Mouse (Mus musculus): Measurements from ENCODE around the gene Hist1h2ad.
"Not testable (repeated sequence)": the region's sequence is repeated elsewhere in the genome, so short reads cannot be mapped to it uniquely, and the experiment has no call there.

Gene Hist1h2ad

DNA sequence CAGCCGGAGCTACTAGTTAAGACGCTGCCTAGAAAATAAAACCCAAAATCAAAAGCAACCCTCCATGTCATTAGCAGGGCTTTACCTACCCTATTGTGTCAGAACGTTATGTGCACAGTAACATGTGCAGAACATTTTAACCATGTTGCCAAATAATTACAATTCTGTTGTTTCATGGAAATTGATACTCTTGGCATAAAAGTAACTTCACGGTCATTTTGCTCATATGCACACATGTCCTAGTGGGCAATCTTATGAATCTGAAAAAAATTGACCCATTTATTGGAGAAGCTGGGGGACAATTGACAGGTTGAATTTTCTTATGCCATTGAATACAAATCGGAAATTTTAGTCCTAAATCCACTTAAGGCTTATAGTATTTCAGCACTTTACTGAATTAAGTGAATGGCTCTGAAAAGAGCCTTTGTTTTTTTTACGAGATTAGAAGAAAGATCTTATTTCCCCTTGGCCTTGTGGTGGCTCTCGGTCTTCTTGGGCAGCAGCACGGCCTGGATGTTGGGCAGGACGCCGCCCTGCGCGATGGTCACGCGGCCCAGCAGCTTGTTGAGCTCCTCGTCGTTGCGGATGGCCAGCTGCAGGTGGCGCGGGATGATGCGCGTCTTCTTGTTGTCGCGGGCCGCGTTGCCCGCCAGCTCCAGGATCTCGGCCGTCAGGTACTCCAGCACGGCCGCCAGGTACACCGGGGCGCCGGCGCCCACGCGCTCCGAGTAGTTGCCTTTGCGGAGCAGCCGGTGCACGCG, 3.7 kb upstream of the Hist1h2ad start:
- not testable (repeated sequence) for DNase-seq

DNA sequence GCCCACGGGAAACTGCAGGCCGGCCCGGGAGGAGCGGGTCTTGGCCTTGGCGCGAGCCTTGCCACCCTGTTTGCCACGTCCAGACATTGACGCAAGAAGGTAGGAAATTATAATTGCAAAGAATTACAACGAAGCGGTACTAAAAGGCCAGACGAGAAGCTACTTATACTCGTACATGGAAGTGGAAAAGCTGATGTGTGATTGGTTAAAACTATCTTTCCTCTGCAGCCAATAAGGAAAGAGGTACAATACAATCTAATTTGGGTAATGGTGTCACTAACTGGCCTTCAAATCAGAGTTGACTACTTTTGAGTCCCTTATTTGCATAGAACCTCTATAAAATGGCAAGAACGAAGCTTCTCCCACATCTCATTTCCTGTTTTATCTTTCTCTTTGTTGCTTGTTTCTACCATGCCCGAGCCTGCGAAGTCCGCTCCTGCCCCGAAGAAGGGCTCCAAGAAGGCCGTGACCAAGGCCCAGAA, 3.1 kb upstream of the Hist1h2ad start, which contains the start of the genes Hist1h2ae and Hist1h2bg:
Gene Hist1h2ae (minus strand): TSS at position 199 of the 482 bp plus-strand sequence.
Gene Hist1h2bg (plus strand): TSS at position 375 of the 482 bp plus-strand sequence.
- DNase-seq: peak; percentile 26 to 75

- not testable (repeated sequence) for DNase-seq
Observed at GRCm38 (mm10) chr13:23571504-23572217, 2.5 kb upstream of the Hist1h2ad start.

DNA sequence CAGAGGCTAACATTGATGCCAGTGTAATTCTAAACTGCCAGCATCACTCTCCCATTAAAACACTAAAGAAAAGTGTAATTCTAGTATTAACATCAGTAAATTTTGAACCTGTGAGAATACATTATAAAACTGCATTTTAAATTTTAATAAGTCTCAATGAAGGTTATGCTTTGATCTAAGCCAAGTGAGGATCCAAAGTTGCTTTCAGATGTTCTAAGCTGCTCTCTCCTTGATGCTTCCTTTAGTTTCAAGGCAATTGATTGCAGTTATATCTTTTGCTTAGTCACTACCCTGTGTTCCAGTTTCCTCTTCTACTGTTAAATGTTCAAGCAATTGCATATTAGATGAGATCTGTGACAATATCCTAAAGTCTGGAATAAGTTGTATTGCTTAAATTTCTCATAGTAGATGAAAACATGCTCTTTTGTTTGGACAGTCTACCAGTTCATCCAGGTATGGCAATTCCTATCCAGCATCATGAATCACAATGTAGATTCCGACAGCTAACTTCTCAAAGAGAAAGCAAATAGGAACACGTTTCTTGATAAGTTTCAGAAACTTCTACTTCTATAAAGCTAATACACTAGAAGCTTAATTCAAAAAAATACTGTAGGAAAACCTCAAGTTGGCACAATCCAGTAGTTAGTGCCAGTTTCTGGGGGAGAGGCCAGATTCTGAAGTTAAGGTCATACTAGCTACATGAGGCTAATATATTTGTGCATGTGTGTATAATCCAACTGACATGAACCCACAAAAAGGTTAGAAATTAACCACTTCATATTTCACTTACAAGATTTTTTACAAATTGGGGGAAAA, 1.8 kb upstream of the Hist1h2ad start:
- no peak for DNase-seq

GRCm38 (mm10) chr13:23573034-23573897, 915 bp upstream of the Hist1h2ad start:
- not testable (repeated sequence) for DNase-seq

DNA sequence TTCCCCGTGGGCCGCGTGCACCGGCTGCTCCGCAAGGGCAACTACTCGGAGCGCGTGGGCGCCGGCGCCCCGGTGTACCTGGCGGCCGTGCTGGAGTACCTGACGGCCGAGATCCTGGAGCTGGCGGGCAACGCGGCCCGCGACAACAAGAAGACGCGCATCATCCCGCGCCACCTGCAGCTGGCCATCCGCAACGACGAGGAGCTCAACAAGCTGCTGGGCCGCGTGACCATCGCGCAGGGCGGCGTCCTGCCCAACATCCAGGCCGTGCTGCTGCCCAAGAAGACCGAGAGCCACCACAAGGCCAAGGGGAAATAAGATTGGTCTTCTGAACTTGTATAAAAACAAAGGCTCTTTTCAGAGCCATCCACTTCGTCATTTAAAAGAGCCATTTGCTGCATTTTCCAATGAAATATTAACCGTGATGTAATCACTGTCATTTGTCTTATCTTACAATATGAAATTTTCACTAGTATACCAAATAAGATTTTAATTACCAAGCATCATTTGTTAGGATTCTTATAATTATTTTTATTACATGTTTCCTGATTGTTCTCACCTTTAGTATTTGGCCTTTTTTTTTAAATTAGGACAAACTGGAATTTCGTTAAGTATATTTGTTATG, 477 bp downstream of the Hist1h2ad start:
- not testable (repeated sequence) for DNase-seq

DNA sequence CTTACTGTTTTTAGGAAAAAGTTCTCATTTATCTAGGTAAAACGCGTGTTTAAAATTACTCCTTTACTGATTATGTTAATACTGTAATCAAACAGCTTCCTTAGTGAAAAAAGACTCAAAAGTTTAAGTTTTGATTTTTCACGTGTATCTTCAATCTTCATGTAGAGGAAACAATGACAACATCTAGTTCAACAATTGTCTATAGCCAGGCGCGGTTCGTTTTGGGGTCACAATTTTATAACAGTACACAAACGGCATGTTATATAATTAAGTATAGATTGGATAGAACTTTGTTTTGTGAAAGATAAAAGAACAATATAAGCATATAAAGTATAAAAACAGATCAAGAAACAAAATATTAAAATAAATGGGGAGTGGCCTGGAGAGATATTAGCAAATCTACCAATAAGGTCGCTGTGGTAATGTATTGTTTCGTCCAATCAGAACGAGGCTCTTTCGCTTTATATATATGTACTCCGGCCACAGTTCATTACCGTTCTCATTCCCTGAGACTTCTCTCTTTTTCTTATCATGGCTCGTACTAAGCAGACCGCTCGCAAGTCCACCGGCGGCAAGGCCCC, 1.2 kb downstream of the Hist1h2ad start, which contains the start of gene Hist1h3d:
Gene Hist1h3d (plus strand): TSS at position 493 of the 581 bp plus-strand sequence.
- DNase-seq: no peak

- not testable (repeated sequence) for DNase-seq
Observed at GRCm38 (mm10) chr13:23575864-23576313, 1.7 kb downstream of the Hist1h2ad start.

GRCm38 (mm10) chr13:23576351-23576881, 2.2 kb downstream of the Hist1h2ad start:
- no peak for DNase-seq

- DNase-seq: no peak
Observed at GRCm38 (mm10) chr13:23576906-23577639, 2.9 kb downstream of the Hist1h2ad start.

DNA sequence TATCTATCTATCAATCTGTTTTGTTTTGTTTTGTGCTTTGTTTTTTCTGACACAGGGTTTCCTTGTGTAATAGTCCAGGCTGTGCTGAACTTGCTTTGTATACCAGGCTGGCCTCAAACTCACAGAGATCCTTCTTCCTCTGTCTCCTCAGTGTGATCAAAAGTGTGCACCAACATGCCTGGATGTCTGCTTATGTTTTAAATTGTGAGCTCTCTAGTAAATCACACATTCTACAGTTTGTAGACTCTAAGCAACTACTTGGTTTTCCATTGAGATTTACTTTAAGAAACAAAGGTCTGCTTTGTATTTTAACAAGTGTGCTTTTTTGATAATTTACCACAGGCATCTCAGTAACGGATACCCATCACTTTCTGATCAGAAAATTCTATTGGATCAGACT, 3.7 kb downstream of the Hist1h2ad start:
- DNase-seq: no peak

DNA sequence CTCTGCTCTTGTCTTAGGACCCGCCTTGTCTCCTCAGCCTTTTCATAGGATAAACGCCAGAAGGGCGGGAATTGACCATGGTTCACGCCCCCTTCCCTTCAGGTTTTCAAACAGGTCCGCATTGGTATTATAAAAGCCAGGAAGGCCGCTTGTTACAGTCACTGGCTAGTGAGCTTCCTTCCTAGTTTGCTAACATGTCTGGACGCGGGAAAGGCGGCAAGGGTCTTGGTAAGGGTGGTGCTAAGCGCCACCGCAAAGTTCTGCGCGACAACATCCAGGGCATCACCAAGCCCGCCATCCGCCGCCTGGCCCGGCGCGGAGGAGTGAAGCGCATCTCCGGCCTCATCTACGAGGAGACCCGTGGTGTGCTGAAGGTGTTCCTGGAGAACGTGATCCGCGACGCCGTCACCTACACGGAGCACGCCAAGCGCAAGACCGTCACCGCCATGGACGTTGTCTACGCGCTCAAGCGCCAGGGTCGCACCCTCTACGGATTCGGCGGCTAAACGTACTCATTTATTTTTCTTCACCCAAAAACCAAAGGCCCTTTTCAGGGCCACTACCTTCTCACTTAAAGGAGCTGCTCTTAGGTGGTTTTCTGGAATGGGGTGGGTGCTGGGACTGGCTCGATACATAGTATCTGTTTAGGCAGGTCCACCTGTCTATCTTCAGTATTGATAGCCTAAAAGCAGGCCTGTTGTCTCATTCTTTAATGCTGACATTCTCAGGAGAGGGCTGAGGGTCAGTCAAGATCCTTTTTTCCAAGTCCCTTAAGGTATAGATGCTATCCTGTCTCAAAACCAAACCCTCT, 7.4 kb downstream of the Hist1h2ad start, which contains the start of gene Hist1h4d:
Gene Hist1h4d (plus strand): TSS at position 191 of the 811 bp plus-strand sequence.
- peak; percentile 95 to 96 for DNase-seq

- no peak for DNase-seq
Observed at GRCm38 (mm10) chr13:23582219-23583056, 8.3 kb downstream of the Hist1h2ad start.

- no peak for DNase-seq
Observed at GRCm38 (mm10) chr13:23583387-23584068, 9.3 kb downstream of the Hist1h2ad start.

GRCm38 (mm10) chr13:23584331-23584730, 10.2 kb downstream of the Hist1h2ad start:
- DNase-seq: no peak

GRCm38 (mm10) chr13:23585029-23585441, 10.9 kb downstream of the Hist1h2ad start:
- peak; percentile 54 to 60 for DNase-seq

Measured in kidney, adult 8-10 months (tissue).